ENCODE assay signal across 19 mouse cellular contexts in the genomic region with DNA sequence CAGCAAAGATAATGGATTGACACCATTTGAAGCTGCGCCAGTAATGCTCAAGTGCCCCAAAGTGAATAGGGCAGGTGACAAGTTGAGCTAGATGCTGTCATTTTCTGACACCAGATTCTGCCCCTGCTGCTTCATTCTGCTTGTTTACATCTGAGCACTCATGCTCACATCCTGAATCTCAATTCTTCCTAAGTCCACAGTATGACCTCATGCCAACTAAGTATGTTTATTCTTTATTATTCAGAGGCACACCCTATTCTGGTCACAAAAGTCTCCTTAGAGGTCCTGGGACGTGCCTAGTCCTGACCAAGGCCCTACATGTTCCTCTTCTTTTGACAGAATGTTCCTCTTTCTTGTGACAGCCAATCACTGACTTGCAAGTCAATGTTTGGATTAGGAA.
DNase-seq lines count a peak whose midpoint lies in the region; ATAC-seq and TF ChIP-seq lines count a peak whose summit lies in the region.
"Had no signal": no experiment of that assay in that cellular context is flagged by ENCODE, and none has a peak within 500 bp of the region (broad histone marks: within the 10 kb centered on the region; RNA-seq: fewer than 3 reads in every experiment).

No protein-coding gene starts in this region.

- 60% methylated on average over 2 of the region's 2 CpGs for WGBS in lung, embryonic 16.5 days
- WGBS in lung, adult 2 months: 59% methylated on average over 2 of the region's 2 CpGs
- 50% methylated on average over 2 of the region's 2 CpGs for WGBS in stomach, postnatal 0 days

- no peak for TF ChIP-seq POLR2A in lung, adult 2 months (IDR thresholded peaks at IDR 0.05; ENCODE audit: borderline replicate concordance, extremely low read depth, low read depth, low read length)

- TF ChIP-seq EP300 in stomach, postnatal 0 days (optimal IDR thresholded peaks at IDR 0.05): no peak

- TF ChIP-seq CTCF in lung, adult 2 months (IDR thresholded peaks at IDR 0.05; ENCODE audit: insufficient read depth, low read length): no peak
- no peak for TF ChIP-seq CTCF in stomach, postnatal 0 days (IDR thresholded peaks at IDR 0.05; ENCODE audit: low read depth)

- H3K27me3 ChIP-seq in lung, embryonic 16.5 days (ENCODE audit: control insufficient read depth, insufficient read depth, low read depth, low read length): no peaks in the 10 kb centered on the region
- H3K27me3 ChIP-seq in stomach, postnatal 0 days (ENCODE audit: control insufficient read depth, insufficient read depth, low read length): no peaks in the 10 kb centered on the region
- H3K27me3 ChIP-seq: CH12.LX; forebrain, embryonic 13.5 days; heart, embryonic 12.5 days had no signal

- H3K4me2 ChIP-seq in lung, embryonic 16.5 days (ENCODE audit: low read depth, low read length): no peak overlapping the region
- no peak overlapping the region for H3K4me2 ChIP-seq in stomach, postnatal 0 days (replicated peaks; ENCODE audit: low read depth)
- H3K4me2 ChIP-seq: forebrain, embryonic 13.5 days; heart, embryonic 12.5 days had no signal

- no peak overlapping the region for H3K4me3 ChIP-seq in lung, embryonic 16.5 days (ENCODE audit: low read length)
- no peak overlapping the region for H3K4me3 ChIP-seq in lung, adult 2 months (replicated peaks; ENCODE audit: extremely low read depth, low read depth, low read length)
- no peak overlapping the region for H3K4me3 ChIP-seq in stomach, postnatal 0 days (ENCODE audit: low read depth, low read length)
- H3K4me3 ChIP-seq: embryonic facial prominence, embryonic 10.5 days; forebrain, embryonic 13.5 days; heart, embryonic 12.5 days; hindbrain, embryonic 10.5 days had no signal

- H3K4me1 ChIP-seq in lung, embryonic 16.5 days (replicated peaks; ENCODE audit: control insufficient read depth, insufficient read depth, low read length): 0 out of 2 replicates have a peak, but pooled peaks cover 2% of the 10 kb centered on the region
- peaks cover 6% of the 10 kb centered on the region; the same call in 1 of the 2 replicates for H3K4me1 ChIP-seq in lung, adult 2 months (ENCODE audit: control insufficient read depth, insufficient read depth, low read length)
- no peaks in the 10 kb centered on the region for H3K4me1 ChIP-seq in stomach, postnatal 0 days (replicated peaks; ENCODE audit: control insufficient read depth, insufficient read depth)
- H3K4me1 ChIP-seq: embryonic facial prominence, embryonic 10.5 days; forebrain, embryonic 13.5 days; heart, embryonic 12.5 days; hindbrain, embryonic 10.5 days had no signal

- 0 out of 2 replicates have a peak, but pooled peaks have one; percentile 28 for ATAC-seq in lung, embryonic 16.5 days (ENCODE audit: low read depth)
- ATAC-seq in megakaryocyte, adult 5-6 weeks (ENCODE audit: poor library complexity, severe bottlenecking): peak; percentile 27; the same call in 1 of the 2 replicates
- ATAC-seq in stomach, postnatal 0 days (ENCODE audit: low FRiP score, low TSS enrichment): peak; percentile 92
- ATAC-seq: forebrain, embryonic 13.5 days; forebrain, postnatal 0 days had no signal

- H3K9ac ChIP-seq in lung, embryonic 16.5 days (ENCODE audit: low read length): no peak overlapping the region
- no peak overlapping the region for H3K9ac ChIP-seq in stomach, postnatal 0 days (ENCODE audit: low read length)
- H3K9ac ChIP-seq: forebrain, embryonic 13.5 days; forebrain, postnatal 0 days; heart, embryonic 12.5 days had no signal

- no peak for DNase-seq in lung, adult 2 months
- peak; percentile 15 for DNase-seq in 416B (ENCODE audit: low read depth)
- no peak for DNase-seq in stomach, postnatal 0 days (ENCODE audit: low spot score)
- no peak for DNase-seq in kidney, postnatal 14 days
- no peak for DNase-seq in heart, adult 11 months
- DNase-seq: adrenal gland, adult 2 months; adrenal gland, postnatal 25 days; cerebellum, adult 18-20 months; cerebellum, adult 9-11 months; cerebellum, postnatal 36 days; forebrain, postnatal 0 days; gastrocnemius, postnatal 14 days had no signal

- no peaks in the 10 kb centered on the region for H3K9me3 ChIP-seq in lung, embryonic 16.5 days (ENCODE audit: control insufficient read depth, low read length)
- no peaks in the 10 kb centered on the region for H3K9me3 ChIP-seq in stomach, postnatal 0 days (ENCODE audit: control insufficient read depth, low read length)
- H3K9me3 ChIP-seq: embryonic facial prominence, embryonic 10.5 days; forebrain, embryonic 13.5 days; heart, embryonic 12.5 days; hindbrain, embryonic 10.5 days had no signal

- no peaks in the 10 kb centered on the region for H3K36me3 ChIP-seq in lung, embryonic 16.5 days (ENCODE audit: control insufficient read depth, insufficient read depth, low read length)
- no peaks in the 10 kb centered on the region for H3K36me3 ChIP-seq in stomach, postnatal 0 days (ENCODE audit: control insufficient read depth, insufficient read depth, low read length)
- H3K36me3 ChIP-seq: embryonic facial prominence, embryonic 10.5 days; heart, embryonic 12.5 days; hindbrain, embryonic 10.5 days had no signal

- H3K27ac ChIP-seq in lung, embryonic 16.5 days (ENCODE audit: low read length): no peak overlapping the region
- H3K27ac ChIP-seq in stomach, postnatal 0 days (replicated peaks): no peak overlapping the region
- H3K27ac ChIP-seq: embryonic facial prominence, embryonic 10.5 days; forebrain, embryonic 13.5 days; hindbrain, embryonic 10.5 days had no signal

Comparison
In these comparisons a context has a peak if more than half of its experiments do, and no peak if none do; other contexts are left out.
1. ATAC-seq: peak in every context shown above with its lines; median percentile 92 in stomach, postnatal 0 days; 28 in lung, embryonic 16.5 days; 27 in megakaryocyte, adult 5-6 weeks.